Mouse (Mus musculus) Patski (cell line): ENCODE results near the gene Hdc. TPM values are rescaled to one million over a fixed set of nuclear protein-coding genes. Genes with fewer than 3 reads are reported as not detected.

Experiments
- ATAC-seq: fragments of 100-300 bp; one replicate; pipeline ENCODE4 v1.8.0; 2021
- CTCF ChIA-PET: fragments of 350-600 bp; sonication (Branson Sonifier 250); formaldehyde crosslinking; loops from one replicate; lab custom pipeline; 2022; ENCODE audit warnings: inconsistent platforms; lab: Charles Lee
- POLR2A ChIA-PET: fragments of 350-600 bp; sonication (Branson Sonifier 250); formaldehyde crosslinking; loops from one replicate; lab custom pipeline; 2022; ENCODE audit warnings: antibody characterized with exemption, inconsistent platforms; lab: Charles Lee
- DNase-seq: peaks from one replicate; pipeline ENCODE4 v3.0.0-alpha.2; 2011; ENCODE audit warnings: low read depth, low spot score
- H3K27me3 ChIP-seq: fragments of 371-371 bp; one replicate; pipeline ENCODE4 v1.5.1; 2021
- CTCF ChIP-seq: fragments of 100-300 bp; IDR thresholded peaks from one replicate; pipeline ENCODE4 v1.5.1; 2021
- in situ Hi-C: fragments of 300-500 bp; cut with MboI; formaldehyde crosslinking; loops from 3 replicates; pipeline ENCODE4 v1.11.1; 2018; ENCODE audit warnings: low pct_unique_long_range_greater_than_20kb, mixed read lengths
- polyA plus RNA-seq: library from polyadenylated mRNA; unstranded; gene quantifications from one replicate; pipeline ENCODE4 v1.2.3, GENCODE M21; 2021

Gene Hdc
- polyA plus RNA-seq, 1 experiment from 2014 or later: 0.12 TPM

GRCm38 (mm10) chr2:126601918-126602600, 17.0 kb downstream of the Hdc start:
- CTCF ChIA-PET: no interaction called here

GRCm38 (mm10) chr2:126600533-126600932, 18.6 kb downstream of the Hdc start:
- POLR2A ChIA-PET: interaction anchor here (0.6 kb wide), 1 partner anchor 958 kb away, joined by 6 read pairs; no protein-coding TSS in a partner anchor
- no peaks in the 10 kb centered on the region for H3K27me3 ChIP-seq
- DNase-seq (no peak), ATAC-seq (no peak)
- in situ Hi-C loops: no loop called here
- TF ChIP-seq CTCF: no peak
- CTCF ChIA-PET: interaction anchor here (0.9 kb wide), 1 partner anchor 11 kb away, joined by 3 read pairs; no protein-coding TSS in a partner anchor

More at GRCm38 (mm10) chr2:126601918-126602600, 17.0 kb downstream of the Hdc start:
- ATAC-seq (no peak), DNase-seq (no peak)
- TF ChIP-seq CTCF: no peak
- H3K27me3 ChIP-seq: no peaks in the 10 kb centered on the region
- in situ Hi-C loops: no loop called here
- POLR2A ChIA-PET: no interaction called here

DNA sequence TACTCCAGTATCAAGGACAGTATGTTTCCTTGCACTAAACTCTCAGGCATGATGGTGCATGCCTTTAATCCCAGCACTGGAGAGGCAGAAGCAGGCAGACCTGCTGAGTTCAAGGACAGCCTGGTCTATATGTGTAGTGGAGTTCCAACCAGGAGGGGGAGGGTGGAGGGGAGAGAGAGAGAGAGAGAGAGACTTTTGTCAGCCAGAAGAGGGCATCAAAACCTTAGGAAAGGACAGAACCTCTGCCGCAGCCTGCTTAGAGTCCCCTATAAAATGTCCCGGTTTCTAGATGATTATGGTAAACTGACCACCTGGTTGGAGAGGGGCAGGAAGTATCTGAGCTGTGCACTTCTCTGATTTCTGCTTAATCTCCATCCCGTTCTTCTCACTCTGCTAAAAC, 20.1 kb downstream of the Hdc start:
- no peaks in the 10 kb centered on the region for H3K27me3 ChIP-seq
- CTCF ChIA-PET: interaction anchor here (0.6 to 2.0 kb wide), 9 partner anchors 9 to 186 kb away, joined by 3 to 7 read pairs (median 3); no protein-coding TSS in a partner anchor
- TF ChIP-seq CTCF: peak; percentile 51
- DNase-seq (no peak), ATAC-seq (no peak)
- in situ Hi-C loops: loop anchor here (5.0 to 10.0 kb wide), 3 partner anchors 58 to 406 kb away; partner anchors contain the start of genes Ap4e1 and Usp50
- POLR2A ChIA-PET: interaction anchor here (1.5 kb wide), 1 partner anchor 62 kb away, joined by 3 read pairs; no protein-coding TSS in a partner anchor

- in situ Hi-C loops: loop anchor here (5.0 to 10.0 kb wide), 3 partner anchors 59 to 406 kb away; partner anchors contain the start of genes Ap4e1 and Usp50
- ATAC-seq: no peak
- no peaks in the 10 kb centered on the region for H3K27me3 ChIP-seq
- no peak for DNase-seq
- TF ChIP-seq CTCF: no peak
- CTCF ChIA-PET: interaction anchor here (1.0 to 2.0 kb wide), 4 partner anchors 9 to 143 kb away, joined by 3 to 7 read pairs (median 3); no protein-coding TSS in a partner anchor
- POLR2A ChIA-PET: no interaction called here
These were observed 20.7 kb downstream of the Hdc start for GRCm38 (mm10) chr2:126598359-126598758.

- no peaks in the 10 kb centered on the region for H3K27me3 ChIP-seq
- TF ChIP-seq CTCF: no peak
- ATAC-seq (peak; percentile 48), DNase-seq (peak; percentile 20)
- ChIA-PET CTCF (interaction anchor here (1.0 to 2.0 kb wide), 3 partner anchors 47 to 184 kb away, joined by 3 to 7 read pairs (median 5); no protein-coding TSS in a partner anchor), POLR2A (no interaction called here)
- in situ Hi-C loops: loop anchor here (5.0 to 10.0 kb wide), 3 partner anchors 60 to 407 kb away; partner anchors contain the start of genes Ap4e1 and Usp50
These were observed 21.5 kb downstream of the Hdc start for GRCm38 (mm10) chr2:126597279-126598241.

GRCm38 (mm10) chr2:126596347-126597072, 22.6 kb downstream of the Hdc start:
- CTCF ChIA-PET: interaction anchor here (1.3 kb wide), 1 partner anchor 185 kb away, joined by 5 read pairs; no protein-coding TSS in a partner anchor
- POLR2A ChIA-PET: no interaction called here
- DNase-seq (no peak), ATAC-seq (no peak)
- in situ Hi-C loops: loop anchor here (5.0 to 10.0 kb wide), 3 partner anchors 61 to 408 kb away; partner anchors contain the start of genes Ap4e1 and Usp50
- TF ChIP-seq CTCF: peak; percentile 40
- no peaks in the 10 kb centered on the region for H3K27me3 ChIP-seq

DNA sequence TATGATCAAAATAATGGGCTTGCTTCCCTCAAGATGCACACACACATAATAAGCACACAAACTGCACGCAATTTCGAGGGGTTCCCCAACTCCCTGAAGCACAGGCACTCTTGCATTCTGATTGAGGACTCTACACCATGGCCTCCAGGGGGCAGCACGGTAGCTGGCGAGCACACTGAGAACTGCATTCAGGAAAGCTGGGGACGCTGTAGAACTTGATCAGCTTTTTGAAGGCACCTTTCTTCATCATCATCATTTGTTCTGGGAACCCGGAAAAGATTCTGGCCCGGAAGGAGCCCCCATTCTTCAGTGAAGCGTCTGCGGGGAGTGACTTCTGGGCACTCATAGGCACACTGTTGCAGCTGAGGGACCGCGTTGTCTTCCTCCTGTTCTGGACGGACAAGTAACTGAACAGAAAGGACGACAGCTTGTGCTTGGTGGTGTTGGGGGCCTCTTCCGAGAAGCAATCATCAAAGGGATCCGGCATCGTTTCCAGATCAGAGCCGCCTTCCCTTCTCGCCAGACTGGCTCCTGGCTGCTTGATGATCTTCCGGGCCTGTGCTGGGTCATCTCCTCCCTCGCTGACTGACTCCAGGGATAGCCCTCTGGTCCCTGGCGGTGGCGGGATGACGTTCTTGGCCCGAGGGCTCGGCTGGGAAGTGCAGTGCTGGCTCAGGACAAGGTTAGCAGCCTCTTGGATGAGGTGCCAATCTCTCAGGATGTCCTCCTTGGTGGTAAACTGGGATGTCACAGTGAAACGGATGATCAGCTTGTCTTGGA, 25.1 kb downstream of the Hdc start:
- peak; percentile 86 for TF ChIP-seq CTCF
- H3K27me3 ChIP-seq: peaks cover 3% of the 10 kb centered on the region
- ATAC-seq (peak; percentile 65), DNase-seq (no peak)
- ChIA-PET POLR2A (no interaction called here), CTCF (interaction anchor here (0.7 to 1.5 kb wide), 5 partner anchors 9 to 69 kb away, joined by 3 to 9 read pairs (median 4); no protein-coding TSS in a partner anchor)
- in situ Hi-C loops: loop anchor here (10.0 kb wide), 1 partner anchor 411 kb away; the partner anchor contains the start of gene Ap4e1

DNA sequence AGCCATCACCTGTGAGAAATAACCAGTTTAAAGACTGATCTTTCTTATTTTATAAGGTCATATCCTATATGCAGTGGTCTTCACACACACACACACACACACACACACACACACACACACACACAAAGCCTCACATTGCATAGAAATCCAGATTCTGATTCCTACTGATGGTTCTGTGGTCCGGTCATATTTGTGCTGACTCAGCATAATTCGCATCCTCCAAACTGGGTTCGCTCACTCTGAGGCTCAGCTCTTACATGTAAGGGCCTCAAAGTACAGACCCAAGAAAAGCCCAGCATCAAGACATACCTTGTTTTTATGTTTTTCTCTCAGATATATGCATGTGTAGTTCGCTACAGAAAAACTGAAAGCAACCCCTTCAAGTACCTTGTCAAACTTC, 27.8 kb downstream of the Hdc start:
- ChIA-PET CTCF (no interaction called here), POLR2A (no interaction called here)
- DNase-seq (no peak), ATAC-seq (no peak)
- in situ Hi-C loops: loop anchor here (10.0 kb wide), 1 partner anchor 413 kb away; the partner anchor contains the start of gene Ap4e1
- TF ChIP-seq CTCF: no peak
- peaks cover 3% of the 10 kb centered on the region for H3K27me3 ChIP-seq

DNA sequence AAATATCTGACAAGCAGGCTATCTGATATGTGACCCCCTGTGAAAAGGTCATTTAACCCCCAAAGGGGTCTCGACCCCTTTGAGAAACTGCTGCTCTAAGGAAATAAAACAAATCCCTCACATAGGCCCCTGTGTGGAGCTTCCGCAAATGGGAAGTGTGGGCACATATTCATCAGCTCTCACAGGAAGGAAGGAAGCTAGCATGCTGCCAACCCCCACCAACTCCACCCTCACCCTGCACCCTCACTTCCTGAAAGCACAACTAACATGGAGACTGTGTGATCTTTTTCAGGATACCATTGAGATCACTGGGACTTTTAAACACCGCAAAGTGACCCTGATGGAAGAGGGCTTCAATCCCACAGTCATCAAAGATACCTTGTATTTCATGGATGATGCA, 31.6 kb downstream of the Hdc start:
- DNase-seq: no peak
- TF ChIP-seq CTCF: no peak
- CTCF ChIA-PET: interaction anchor here (0.6 kb wide), 1 partner anchor 182 kb away, joined by 3 read pairs; no protein-coding TSS in a partner anchor
- no peak for ATAC-seq
- in situ Hi-C loops: no loop called here
- POLR2A ChIA-PET: no interaction called here
- H3K27me3 ChIP-seq: peaks cover 3% of the 10 kb centered on the region
